Mouse (Mus musculus) MEL (cell line): ENCODE measurements around the gene Brpf1. TPM values are rescaled to one million over a fixed set of nuclear protein-coding genes. Genes with fewer than 3 reads are reported as not detected.

Experiments
- DNase-seq: peaks from one replicate; pipeline ENCODE4 v3.0.0; 2011; ENCODE audit warnings: low read depth, low spot score
- H3K27ac ChIP-seq: 2 replicates; pipeline ENCODE4 v1.5.1; 2012; ENCODE audit warnings: low read depth, mild to moderate bottlenecking, control low read depth, low read length, moderate library complexity; ENCODE audit not compliant: control insufficient read depth
- H3K27me3 ChIP-seq, 2 experiments: fragments of 150-350 bp in 1 of 2; sonication (generic) in 1 of 2; 2 replicates each; pipeline ENCODE4 v1.6.1; 2012; ENCODE audit warnings: low read length in 2 of 2, mild to moderate bottlenecking in 2 of 2, improper control_type of control experiment in 1 of 2, moderate library complexity in 1 of 2; ENCODE audit not compliant: insufficient read depth in 2 of 2, control insufficient read depth in 1 of 2
- H3K36me3 ChIP-seq, 2 experiments: 2 replicates each; pipeline ENCODE4 v1.6.1; 2012 to 2014; ENCODE audit warnings: low read length in 2 of 2, improper control_type of control experiment in 1 of 2, inconsistent platforms in 1 of 2, mild to moderate bottlenecking in 1 of 2; ENCODE audit not compliant: insufficient read depth in 2 of 2, control insufficient read depth in 1 of 2
- H3K4me1 ChIP-seq, 2 experiments: fragments of 150-350 bp in 1 of 2; sonication (generic) in 1 of 2; 2 replicates each; pipeline ENCODE4 v1.6.1; 2012; ENCODE audit warnings: low read length in 2 of 2, improper control_type of control experiment in 1 of 2, mild to moderate bottlenecking in 1 of 2; ENCODE audit not compliant: insufficient read depth in 2 of 2, control insufficient read depth in 1 of 2
- H3K4me3 ChIP-seq, 2 experiments: fragments of 150-350 bp in 1 of 2; sonication (generic) in 1 of 2; 2 replicates each; pipeline ENCODE4 v1.5.1; 2012; ENCODE audit warnings: low read depth in 2 of 2, low read length in 2 of 2, mild to moderate bottlenecking in 2 of 2, moderate library complexity in 2 of 2, control low read depth in 1 of 2, improper control_type of control experiment in 1 of 2; ENCODE audit not compliant: control insufficient read depth in 1 of 2, insufficient read depth in 1 of 2
- H3K79me2 ChIP-seq: 2 replicates; pipeline ENCODE4 v1.6.1; 2012; ENCODE audit warnings: mild to moderate bottlenecking, low read length, moderate library complexity; ENCODE audit not compliant: control insufficient read depth, poor library complexity, insufficient read depth
- H3K9ac ChIP-seq: 2 replicates; pipeline ENCODE4 v1.6.1; 2012; ENCODE audit warnings: low read depth, mild to moderate bottlenecking, control low read depth, low read length, moderate library complexity; ENCODE audit not compliant: control insufficient read depth, poor library complexity, severe bottlenecking
- H3K9me3 ChIP-seq: fragments of 150-350 bp; sonication (generic); replicated peaks from 2 replicates; pipeline ENCODE4 v1.6.1; 2012; ENCODE audit warnings: mild to moderate bottlenecking, low read length, improper control_type of control experiment, moderate library complexity; ENCODE audit not compliant: insufficient read depth
- CHD1 ChIP-seq: IDR thresholded peaks from 2 replicates; pipeline ENCODE4 v1.6.1; 2012; ENCODE audit warnings: low read depth, mild to moderate bottlenecking, inconsistent platforms, low read length, improper control_type of control experiment
- CHD2 ChIP-seq: IDR thresholded peaks from 2 replicates; pipeline ENCODE4 v1.6.1; 2011; ENCODE audit warnings: low read length, improper control_type of control experiment
- CTCF ChIP-seq, 3 experiments: IDR thresholded peaks in 2 of 3; conservative IDR thresholded peaks in 1 of 3; 2 replicates each; pipeline ENCODE4 v1.5.1; 2011 to 2012; ENCODE audit warnings: low read length in 3 of 3, low read depth in 2 of 3, mild to moderate bottlenecking in 2 of 3, improper control_type of control experiment in 1 of 3, inconsistent platforms in 1 of 3, mixed read lengths in 1 of 3, moderate library complexity in 1 of 3; ENCODE audit not compliant: control insufficient read depth in 1 of 3, insufficient read depth in 1 of 3, poor library complexity in 1 of 3, severe bottlenecking in 1 of 3
- E2F4 ChIP-seq: IDR thresholded peaks from 2 replicates; pipeline ENCODE4 v1.6.1; 2011; ENCODE audit warnings: low read depth, low read length, improper control_type of control experiment, borderline replicate concordance
- ELF1 ChIP-seq: IDR thresholded peaks from 2 replicates; pipeline ENCODE4 v1.6.1; 2014; ENCODE audit warnings: low read depth, mild to moderate bottlenecking, inconsistent platforms, low read length, improper control_type of control experiment, moderate library complexity
- ETS1 ChIP-seq: IDR thresholded peaks from 2 replicates; pipeline ENCODE4 v1.6.1; 2012; ENCODE audit warnings: low read depth, mild to moderate bottlenecking, inconsistent platforms, low read length, improper control_type of control experiment, moderate library complexity
- HCFC1 ChIP-seq: IDR thresholded peaks from 2 replicates; pipeline ENCODE4 v1.6.1; 2012; ENCODE audit warnings: low read depth, mild to moderate bottlenecking, inconsistent platforms, low read length, improper control_type of control experiment, moderate library complexity
- JUND ChIP-seq: IDR thresholded peaks from 2 replicates; pipeline ENCODE4 v1.6.1; 2011; ENCODE audit warnings: low read depth, mild to moderate bottlenecking, improper control_type of control experiment, low read length
- KAT2A ChIP-seq: conservative IDR thresholded peaks from 2 replicates; pipeline ENCODE4 v1.6.1; 2012; ENCODE audit warnings: low read depth, low read length, improper control_type of control experiment, inconsistent platforms
- MAFK ChIP-seq: IDR thresholded peaks from 2 replicates; pipeline ENCODE4 v1.6.1; 2011; ENCODE audit warnings: low read depth, mild to moderate bottlenecking, low read length, improper control_type of control experiment, borderline replicate concordance
- MAX ChIP-seq: IDR thresholded peaks from 2 replicates; pipeline ENCODE4 v1.6.1; 2011; ENCODE audit warnings: low read length, improper control_type of control experiment
- MAZ ChIP-seq: IDR thresholded peaks from 2 replicates; pipeline ENCODE4 v1.6.1; 2012; ENCODE audit warnings: low read depth, mild to moderate bottlenecking, inconsistent platforms, low read length, improper control_type of control experiment
- MEF2A ChIP-seq: IDR thresholded peaks from 2 replicates; pipeline ENCODE4 v1.6.1; 2014; ENCODE audit warnings: low read depth, mild to moderate bottlenecking, inconsistent platforms, low read length, improper control_type of control experiment; ENCODE audit not compliant: poor library complexity, insufficient replicate concordance, severe bottlenecking; ENCODE audit errors: extremely low read depth
- MXI1 ChIP-seq: IDR thresholded peaks from 2 replicates; pipeline ENCODE4 v1.6.1; 2011; ENCODE audit warnings: mild to moderate bottlenecking, low read depth, low read length, improper control_type of control experiment
- MYB ChIP-seq: IDR thresholded peaks from 2 replicates; pipeline ENCODE4 v1.6.1; 2011; ENCODE audit warnings: mild to moderate bottlenecking, low read depth, low read length, improper control_type of control experiment
- NELFE ChIP-seq: IDR thresholded peaks from 2 replicates; pipeline ENCODE4 v1.6.1; 2011; ENCODE audit warnings: low read depth, low read length, improper control_type of control experiment
- NRF1 ChIP-seq: IDR thresholded peaks from 2 replicates; pipeline ENCODE4 v1.6.1; 2014; ENCODE audit warnings: low read depth, mild to moderate bottlenecking, inconsistent platforms, low read length, improper control_type of control experiment, moderate library complexity; ENCODE audit not compliant: poor library complexity, insufficient read depth, severe bottlenecking
- POLR2A ChIP-seq, 2 experiments: IDR thresholded peaks; 2 replicates each; pipeline ENCODE4 v1.6.1; 2011 to 2012; ENCODE audit warnings: low read length in 2 of 2, mild to moderate bottlenecking in 2 of 2, control low read depth in 1 of 2, improper control_type of control experiment in 1 of 2, low read depth in 1 of 2, moderate library complexity in 1 of 2; ENCODE audit not compliant: control insufficient read depth in 1 of 2, insufficient read depth in 1 of 2, poor library complexity in 1 of 2
- POLR2AphosphoS2 ChIP-seq: IDR thresholded peaks from 2 replicates; pipeline ENCODE4 v1.6.1; 2011; ENCODE audit warnings: low read length, improper control_type of control experiment
- POLR2AphosphoS5 ChIP-seq: IDR thresholded peaks from 2 replicates; pipeline ENCODE4 v1.6.1; 2012; ENCODE audit warnings: low read depth, borderline replicate concordance, mild to moderate bottlenecking, inconsistent platforms, low read length, moderate library complexity, mixed read lengths
- RCOR1 ChIP-seq: IDR thresholded peaks from 2 replicates; pipeline ENCODE4 v1.6.1; 2012; ENCODE audit warnings: low read depth, mild to moderate bottlenecking, inconsistent platforms, low read length, improper control_type of control experiment
- SIN3A ChIP-seq: IDR thresholded peaks from 2 replicates; pipeline ENCODE4 v1.6.1; 2012; ENCODE audit warnings: low read length, improper control_type of control experiment, inconsistent platforms
- TBP ChIP-seq: IDR thresholded peaks from 2 replicates; pipeline ENCODE4 v1.8.0; 2011; ENCODE audit warnings: low read depth, low read length, improper control_type of control experiment
- TCF12 ChIP-seq: IDR thresholded peaks from 2 replicates; pipeline ENCODE4 v1.6.1; 2014; ENCODE audit warnings: low read depth, mild to moderate bottlenecking, inconsistent platforms, low read length, improper control_type of control experiment, moderate library complexity
- UBTF ChIP-seq: IDR thresholded peaks from 2 replicates; pipeline ENCODE4 v1.6.1; 2012; ENCODE audit warnings: low read depth, mild to moderate bottlenecking, inconsistent platforms, low read length, improper control_type of control experiment, moderate library complexity, borderline replicate concordance; ENCODE audit not compliant: insufficient read depth
- ZKSCAN1 ChIP-seq: IDR thresholded peaks from 2 replicates; pipeline ENCODE4 v1.6.1; 2012; ENCODE audit warnings: low read depth, mild to moderate bottlenecking, inconsistent platforms, low read length, improper control_type of control experiment, moderate library complexity
- ZMIZ1 ChIP-seq: IDR thresholded peaks from 2 replicates; pipeline ENCODE4 v1.6.1; 2012; ENCODE audit warnings: low read depth, mild to moderate bottlenecking, inconsistent platforms, low read length, improper control_type of control experiment, moderate library complexity
- polyA plus RNA-seq, 2 experiments: library from polyadenylated mRNA; stranded (reverse) in 1 of 2; unstranded in 1 of 2; fragments of >175 nt in 1 of 2; fragments of >200 nt in 1 of 2; gene quantifications; 2 replicates each; pipeline versions ENCODE4 v1.2.1 to v1.2.4; 2012; ENCODE audit warnings: low replicate concordance in 2 of 2, low read depth in 1 of 2; ENCODE audit not compliant: insufficient read length in 2 of 2, insufficient read depth in 1 of 2, missing spikeins in 1 of 2
- total RNA-seq: library from RNA; depleted of rRNA; stranded (reverse); fragments of 300-350 nt; gene quantifications from 2 replicates; pipeline ENCODE4 v1.2.3, GENCODE M21; 2012

The Brpf1 gene
- total and polyA plus RNA-seq, 3 experiments, result 32.6 to 46.8 (median 44.9) TPM

DNA sequence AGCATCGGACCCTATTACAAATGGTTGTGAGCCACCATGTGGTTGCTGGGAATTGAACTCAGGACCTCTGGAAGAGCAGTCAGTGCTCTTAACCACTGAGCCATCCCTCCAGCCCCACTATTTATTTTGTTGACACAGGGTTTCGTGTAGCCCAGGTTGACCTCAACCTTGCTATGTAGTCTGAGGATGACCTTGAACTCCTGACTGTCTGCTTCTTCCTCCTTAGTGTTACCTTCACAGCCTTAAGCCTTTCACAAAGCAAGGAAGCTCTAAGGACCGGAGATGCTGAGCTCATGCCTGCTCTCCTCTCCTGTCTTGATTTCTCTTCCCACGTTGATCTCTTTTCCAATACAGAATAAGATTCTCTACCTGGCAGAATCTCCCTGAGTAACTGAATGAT is 40.0 kb downstream of the Brpf1 start:
- Histone ChIP-seq H3K36me3 (peaks cover 0 to 13% of the 10 kb centered on the region in 2 experiments; a peak in 2 of 4 replicates), H3K9ac (no peak overlapping the region), H3K27me3 (no peaks in the 10 kb centered on the region), H3K27ac (no peak overlapping the region), H3K9me3 (no peaks in the 10 kb centered on the region), H3K79me2 (no peaks in the 10 kb centered on the region), H3K4me3 (no peak overlapping the region), H3K4me1 (peaks cover 7 to 24% of the 10 kb centered on the region in 2 experiments)
- DNase-seq, result no peak
- no peak for TF ChIP-seq NELFE
- TF ChIP-seq SIN3A, result no peak
- no peak for TF ChIP-seq POLR2AphosphoS2
- no peak for TF ChIP-seq MXI1
- TF ChIP-seq CTCF (IDR thresholded peaks at IDR 0.05 in 2 of 3, conservative IDR thresholded peaks at IDR 0.05 in 1 of 3; ENCODE audit: control insufficient read depth in 1 of 3, insufficient read depth in 1 of 3, low read depth in 2 of 3, low read length in 3 of 3, poor library complexity in 1 of 3, severe bottlenecking in 1 of 3), result no peak
- TF ChIP-seq CHD1, result no peak
- TF ChIP-seq MAZ, result no peak
- no peak for TF ChIP-seq HCFC1
- no peak for TF ChIP-seq RCOR1
- TF ChIP-seq E2F4, result no peak
- TF ChIP-seq MAFK, result no peak
- no peak for TF ChIP-seq ZMIZ1
- TF ChIP-seq MAX, result no peak
- no peak for TF ChIP-seq UBTF
- TF ChIP-seq ZKSCAN1, result no peak
- TF ChIP-seq POLR2AphosphoS5, result no peak
- TF ChIP-seq MYB, result no peak
- TF ChIP-seq ETS1, result no peak
- TF ChIP-seq CHD2, result no peak

- peaks cover 0 to 8% of the 10 kb centered on the region in 2 experiments; a peak in 2 of 4 replicates for H3K36me3 ChIP-seq
- H3K9me3 ChIP-seq, result no peaks in the 10 kb centered on the region
- no peak for TF ChIP-seq NRF1
- no peak for TF ChIP-seq MYB
- TF ChIP-seq POLR2A (IDR thresholded peaks at IDR 0.05; ENCODE audit: control insufficient read depth in 1 of 2, insufficient read depth in 1 of 2, low read depth in 1 of 2, low read length in 2 of 2, poor library complexity in 1 of 2), result no peak
- TF ChIP-seq KAT2A, result no peak
- TF ChIP-seq POLR2AphosphoS2, result no peak
- TF ChIP-seq ETS1, result no peak
- no peak for TF ChIP-seq ZMIZ1
- no peak for TF ChIP-seq MEF2A
- no peak for TF ChIP-seq CHD2
- TF ChIP-seq HCFC1, result no peak
- TF ChIP-seq ELF1, result no peak
- no peak for TF ChIP-seq SIN3A
- TF ChIP-seq RCOR1, result no peak
- no peak for TF ChIP-seq E2F4
- TF ChIP-seq MXI1, result no peak
- no peak for TF ChIP-seq MAZ
- TF ChIP-seq JUND, result no peak
- no peak for TF ChIP-seq TBP
- TF ChIP-seq UBTF, result no peak
- no peak for TF ChIP-seq TCF12
- H3K27me3 ChIP-seq, result no peaks in the 10 kb centered on the region
- DNase-seq, result no peak
- H3K4me3 ChIP-seq, result no peak overlapping the region
- H3K4me1 ChIP-seq, result peaks cover 6 to 11% of the 10 kb centered on the region in 2 experiments
- H3K79me2 ChIP-seq, result no peaks in the 10 kb centered on the region
- H3K9ac ChIP-seq, result no peak overlapping the region
- H3K27ac ChIP-seq, result no peak overlapping the region
These were observed 43.6 kb downstream of the Brpf1 start for GRCm38 (mm10) chr6:113350538-113350937.
